In genomic region chr9:55232110-55232509, GRCm38 (mm10) we compare ENCODE assay signal across 22 mouse cellular contexts. TPM values are rescaled to one million over a fixed set of nuclear protein-coding genes. Genes with fewer than 3 reads are reported as not detected.
DNase-seq lines count a peak whose midpoint lies in the region; ATAC-seq lines count a peak whose summit lies in the region.
"Had no signal": no experiment of that assay in that cellular context is flagged by ENCODE, and none has a peak within 500 bp of the region (broad histone marks: within the 10 kb centered on the region; RNA-seq: fewer than 3 reads in every experiment).

No protein-coding gene starts in this region.

- no peaks in the 10 kb centered on the region for H3K9me3 ChIP-seq in intestine, embryonic 16.5 days (ENCODE audit: control insufficient read depth, low read length)
- H3K9me3 ChIP-seq: embryonic facial prominence, embryonic 13.5 days; embryonic facial prominence, embryonic 15.5 days; forebrain, embryonic 10.5 days; forebrain, embryonic 12.5 days; G1E had no signal

- no peak overlapping the region for H3K4me2 ChIP-seq in intestine, embryonic 16.5 days (ENCODE audit: low read depth, low read length)
- H3K4me2 ChIP-seq: embryonic facial prominence, embryonic 13.5 days; embryonic facial prominence, embryonic 15.5 days; forebrain, embryonic 12.5 days had no signal

- no peak overlapping the region for H3K27ac ChIP-seq in intestine, embryonic 16.5 days (ENCODE audit: low read length)
- H3K27ac ChIP-seq: embryonic facial prominence, embryonic 13.5 days; embryonic facial prominence, embryonic 15.5 days; forebrain, embryonic 10.5 days; forebrain, embryonic 12.5 days had no signal

- no peaks in the 10 kb centered on the region for H3K36me3 ChIP-seq in intestine, embryonic 16.5 days (ENCODE audit: control insufficient read depth, insufficient read depth, low read length)
- H3K36me3 ChIP-seq: embryonic facial prominence, embryonic 13.5 days; embryonic facial prominence, embryonic 15.5 days; forebrain, embryonic 12.5 days; G1E had no signal

- peak; percentile 56; the same call in 1 of the 2 replicates for ATAC-seq in common myeloid progenitor, adult 5-6 weeks (replicated peaks; ENCODE audit: low read depth, poor library complexity, severe bottlenecking)
- ATAC-seq in megakaryocyte, adult 5-6 weeks (ENCODE audit: poor library complexity, severe bottlenecking): peak; percentile 79
- ATAC-seq in intestine, embryonic 16.5 days: no peak
- ATAC-seq: activated CD4-positive, CD25-positive, alpha-beta regulatory T cell, adult 4 months; CD4-positive, CD25-positive, alpha-beta regulatory T cell, adult 4 months; forebrain, embryonic 14.5 days; forebrain, embryonic 16.5 days; Patski had no signal

- peak; percentile 80 for DNase-seq in heart, adult 11 months
- no peak for DNase-seq in heart, adult 9 months (ENCODE audit: low spot score in 2 of 2)
- DNase-seq in frontal cortex, postnatal 36 days (ENCODE audit: low spot score in 2 of 2): no peak
- DNase-seq: adrenal gland, adult 8-10 months; adrenal gland, postnatal 14 days; adrenal gland, postnatal 36 days; embryo, embryonic 11 days had no signal

- H3K4me3 ChIP-seq in intestine, embryonic 16.5 days (ENCODE audit: low read length): no peak overlapping the region
- H3K4me3 ChIP-seq: embryonic facial prominence, embryonic 13.5 days; embryonic facial prominence, embryonic 15.5 days; erythroblast, embryonic 14.5 days; forebrain, embryonic 10.5 days; forebrain, embryonic 12.5 days had no signal

- H3K9ac ChIP-seq in intestine, embryonic 16.5 days (ENCODE audit: low read depth, low read length): no peak overlapping the region
- H3K9ac ChIP-seq: embryonic facial prominence, embryonic 13.5 days; embryonic facial prominence, embryonic 15.5 days; forebrain, embryonic 12.5 days had no signal

- H3K27me3 ChIP-seq in intestine, embryonic 16.5 days (replicated peaks; ENCODE audit: control insufficient read depth, insufficient read depth, low read length): no peaks in the 10 kb centered on the region
- H3K27me3 ChIP-seq: CH12.LX; embryonic facial prominence, embryonic 13.5 days; embryonic facial prominence, embryonic 15.5 days; Patski had no signal

- 88% methylated on average over 5 of the region's 5 CpGs for WGBS in intestine, embryonic 16.5 days

- no peaks in the 10 kb centered on the region for H3K4me1 ChIP-seq in intestine, embryonic 16.5 days (ENCODE audit: control insufficient read depth, insufficient read depth, low read length)
- H3K4me1 ChIP-seq: embryonic facial prominence, embryonic 13.5 days; embryonic facial prominence, embryonic 15.5 days; forebrain, embryonic 10.5 days; forebrain, embryonic 12.5 days had no signal

RNA-seq across cellular contexts. Expression of gene Fbxo22, which starts 23.4 kb away (rescaled TPM):
- 33.8 and 37.6 TPM in 2 replicates for total RNA-seq in common myeloid progenitor, adult 5-6 weeks (2017)
- total RNA-seq in megakaryocyte, adult 5-6 weeks (2015): 42.4 and 44.7 TPM in 2 replicates
- 41.0 and 49.4 TPM in 2 replicates for total RNA-seq in megakaryocyte, adult 5-6 weeks (2017)
- polyA plus RNA-seq in intestine, embryonic 16.5 days (2015; fragmentation: Nextera tagmentation; extraction: Ambion mirVana): 55.3 and 61.0 TPM in 2 replicates
